Mouse (Mus musculus) heart, embryonic 13.5 days (tissue): ENCODE data around the gene Aff1. TPM values are rescaled to one million over a fixed set of nuclear protein-coding genes. Genes with fewer than 3 reads are reported as not detected.
A peak's percentile ranks its signal among the peaks of the same experiment; 100 is the strongest.

Source experiments
- ATAC-seq: fragments of 200-750 bp; cut with Nextera tagmentation; 2 replicates; pipeline ENCODE4 v1.8.0; 2017; ENCODE audit warnings: moderate TSS enrichment; ENCODE audit not compliant: insufficient number of reproducible peaks, low FRiP score, low TSS enrichment; ENCODE audit errors: extremely low read depth
- H3K27ac ChIP-seq: fragments of 300-500 bp; sonication (generic); replicated peaks from 2 replicates; pipeline ENCODE4 v1.5.1; 2015; ENCODE audit warnings: moderate library complexity, mild to moderate bottlenecking, inconsistent platforms
- H3K27me3 ChIP-seq: fragments of 300-500 bp; sonication (generic); replicated peaks from 2 replicates; pipeline ENCODE4 v1.6.1; 2015; ENCODE audit warnings: mild to moderate bottlenecking, inconsistent platforms
- H3K36me3 ChIP-seq: fragments of 300-500 bp; sonication (generic); 2 replicates; pipeline ENCODE4 v1.6.1; 2015; ENCODE audit warnings: mild to moderate bottlenecking, inconsistent platforms
- H3K4me1 ChIP-seq: fragments of 300-500 bp; sonication (generic); 2 replicates; pipeline ENCODE4 v1.6.1; 2015; ENCODE audit warnings: inconsistent platforms
- H3K4me2 ChIP-seq: fragments of 300-500 bp; sonication (generic); 2 replicates; pipeline ENCODE4 v1.6.1; 2015; ENCODE audit warnings: inconsistent platforms, mild to moderate bottlenecking, moderate library complexity
- H3K4me3 ChIP-seq: fragments of 300-500 bp; sonication (generic); 2 replicates; pipeline ENCODE4 v1.5.1; 2015; ENCODE audit warnings: moderate library complexity, mild to moderate bottlenecking, inconsistent platforms
- H3K9ac ChIP-seq: fragments of 300-500 bp; sonication (generic); 2 replicates; pipeline ENCODE4 v1.6.1; 2015; ENCODE audit warnings: inconsistent platforms, mild to moderate bottlenecking, moderate library complexity
- H3K9me3 ChIP-seq: fragments of 300-500 bp; sonication (generic); 2 replicates; pipeline ENCODE4 v1.6.1; 2016; ENCODE audit warnings: inconsistent platforms
- WGBS: fragments of 180-500 bp; shearing (Covaris S2); methylation state at CpG from one replicate; pipeline ENCODE4 v1.1.7; 2015; ENCODE audit warnings: mixed read lengths; 5-methylcytosine and 5-hydroxymethylcytosine counted together
- polyA plus RNA-seq: library from polyadenylated mRNA; unstranded; fragments of >200 nt; fragmentation: Nextera tagmentation; extraction: Ambion mirVana; gene quantifications from 2 replicates; pipeline ENCODE4 v1.2.1, GENCODE M21; 2015

Gene Aff1
- polyA plus RNA-seq, 1 experiment from 2014 or later, result 7.4 TPM

DNA sequence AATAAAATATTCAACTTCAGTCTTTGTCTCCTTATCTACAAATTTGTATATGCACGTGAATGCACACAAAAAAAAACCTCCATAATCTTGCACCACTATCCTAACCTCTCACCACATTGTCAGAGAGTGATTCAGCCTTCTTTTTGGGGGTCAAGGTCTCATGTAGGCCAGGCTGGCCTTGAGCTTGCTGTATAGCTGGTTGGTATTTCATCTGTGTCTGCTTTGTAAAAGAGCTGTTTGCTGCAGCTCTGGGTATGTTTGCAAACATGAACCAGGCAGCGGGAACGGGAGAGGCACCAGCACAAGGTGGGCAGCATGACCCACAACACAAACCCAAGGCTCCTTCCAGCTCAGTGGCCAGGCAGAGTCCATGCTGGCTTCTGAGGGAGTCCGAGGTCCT is 18.6 kb upstream of the Aff1 start:
- no peaks in the 10 kb centered on the region for H3K27me3 ChIP-seq
- no peak overlapping the region for H3K9ac ChIP-seq
- ATAC-seq, result no peak
- no peak overlapping the region for H3K4me2 ChIP-seq
- WGBS, result 74% methylated on average over 4 of the region's 4 CpGs
- H3K4me1 ChIP-seq, result peaks cover 7% of the 10 kb centered on the region; the same call in 1 of the 2 replicates
- no peaks in the 10 kb centered on the region for H3K9me3 ChIP-seq
- H3K4me3 ChIP-seq, result no peak overlapping the region
- no peaks in the 10 kb centered on the region for H3K36me3 ChIP-seq
- no peak overlapping the region for H3K27ac ChIP-seq

DNA sequence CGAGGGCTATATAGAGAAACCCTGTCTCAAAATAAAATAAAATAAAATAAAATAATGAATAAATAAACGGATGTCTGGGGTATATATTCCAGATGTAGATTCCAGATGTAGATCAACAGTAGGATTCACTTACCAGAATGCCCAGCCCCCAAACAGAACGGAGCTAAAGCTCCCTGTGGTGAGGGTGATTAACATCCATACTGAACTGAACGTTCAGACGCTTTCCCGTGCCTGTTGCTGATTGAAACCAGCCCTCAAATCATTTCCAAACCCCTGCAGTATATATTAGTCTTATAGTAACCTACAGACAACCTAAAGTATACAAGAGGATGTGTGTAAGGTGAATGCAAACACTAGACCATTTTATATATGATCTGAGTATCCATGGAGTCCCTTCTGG is 17.7 kb upstream of the Aff1 start:
- Histone ChIP-seq H3K36me3 (no peaks in the 10 kb centered on the region), H3K9ac (no peak overlapping the region), H3K4me1 (peaks cover 7% of the 10 kb centered on the region; the same call in 1 of the 2 replicates), H3K27me3 (no peaks in the 10 kb centered on the region), H3K4me3 (no peak overlapping the region), H3K9me3 (no peaks in the 10 kb centered on the region), H3K27ac (no peak overlapping the region), H3K4me2 (no peak overlapping the region)
- WGBS, result 64% methylated on average over 6 of the region's 6 CpGs
- no peak for ATAC-seq

DNA sequence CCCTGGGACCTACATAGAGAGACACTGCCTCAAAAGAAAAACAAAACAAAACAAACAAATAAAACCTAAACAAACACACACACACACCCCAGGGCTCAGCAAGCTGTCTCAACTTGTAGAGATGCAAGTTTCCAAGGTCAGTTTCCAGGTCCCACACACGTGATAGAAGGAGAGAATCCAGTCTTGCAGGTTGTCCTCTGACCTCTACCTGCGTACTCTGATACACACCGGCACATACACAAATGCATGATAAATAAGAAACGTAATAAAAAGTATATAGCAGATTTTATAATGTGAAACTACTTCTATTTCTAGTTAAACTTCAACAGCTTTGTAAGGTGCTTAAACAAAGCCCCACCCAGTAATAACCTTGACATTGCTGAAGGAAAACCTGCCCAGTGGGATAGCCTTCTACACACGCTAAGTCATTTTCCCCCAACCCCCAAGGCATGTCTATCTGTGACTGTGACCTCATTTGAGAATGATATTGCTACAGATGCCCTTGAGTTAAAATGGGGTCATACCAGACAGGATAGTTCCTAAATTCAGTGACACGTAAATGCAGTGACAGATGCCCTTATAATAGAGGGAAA is 15.8 kb upstream of the Aff1 start:
- ATAC-seq, result no peak
- H3K27ac ChIP-seq, result no peak overlapping the region

DNA sequence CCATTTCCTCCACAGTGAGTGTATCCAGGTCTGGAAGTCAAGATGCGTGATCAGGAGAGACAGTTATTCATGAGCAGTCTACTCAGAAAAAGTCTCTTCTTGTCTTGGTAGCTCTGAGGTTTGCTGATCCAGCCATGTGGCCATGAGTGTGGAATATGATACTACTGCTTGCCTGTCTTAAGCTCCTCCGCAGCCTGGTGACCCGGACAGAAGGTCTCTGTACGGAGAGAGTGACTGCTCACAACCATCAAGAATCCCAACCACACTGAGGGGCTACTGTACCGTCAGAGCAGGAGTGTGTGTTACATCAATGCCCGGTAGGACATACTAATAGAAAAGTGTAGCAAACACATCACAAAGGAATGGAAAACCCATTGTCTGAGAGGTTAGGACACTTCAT is 14.3 kb upstream of the Aff1 start:
- no peak overlapping the region for H3K4me2 ChIP-seq
- no peak for ATAC-seq
- no peaks in the 10 kb centered on the region for H3K4me1 ChIP-seq
- H3K27me3 ChIP-seq, result no peaks in the 10 kb centered on the region
- H3K27ac ChIP-seq, result no peak overlapping the region
- no peaks in the 10 kb centered on the region for H3K9me3 ChIP-seq
- H3K36me3 ChIP-seq, result no peaks in the 10 kb centered on the region
- no peak overlapping the region for H3K4me3 ChIP-seq
- 69% methylated on average over 6 of the region's 6 CpGs for WGBS
- no peak overlapping the region for H3K9ac ChIP-seq

More for the DNA sequence above, 15.8 kb upstream of the Aff1 start:
- Histone ChIP-seq H3K9ac (no peak overlapping the region), H3K36me3 (no peaks in the 10 kb centered on the region), H3K4me3 (no peak overlapping the region), H3K4me2 (no peak overlapping the region), H3K27me3 (no peaks in the 10 kb centered on the region), H3K4me1 (peaks cover 3% of the 10 kb centered on the region; the same call in 1 of the 2 replicates), H3K9me3 (no peaks in the 10 kb centered on the region)
- WGBS, result 81% methylated on average over 6 of the region's 6 CpGs

DNA sequence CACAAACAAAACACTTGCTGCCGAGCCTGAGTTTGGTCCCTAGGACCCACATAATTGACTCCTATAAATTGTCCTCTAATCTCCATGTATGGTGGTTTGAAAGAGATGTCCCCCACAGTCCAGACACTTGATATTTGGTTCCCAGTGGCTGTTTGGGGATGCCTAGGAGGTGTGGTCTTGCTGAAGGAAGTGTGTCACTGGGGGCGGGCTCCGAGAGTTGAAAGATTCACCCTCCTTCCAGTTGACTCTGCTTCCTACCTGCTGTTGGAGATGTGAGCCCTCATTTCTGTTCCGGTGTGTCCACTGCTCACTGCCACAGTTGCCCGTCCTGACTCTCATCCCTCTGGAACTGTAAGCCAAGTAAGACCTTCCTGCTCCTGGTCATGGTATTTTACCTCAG is 13.2 kb upstream of the Aff1 start:
- 81% methylated on average over 5 of the region's 5 CpGs for whole genome bisulfite sequencing
- no peak for ATAC-seq
- H3K27ac ChIP-seq, result no peak overlapping the region
- no peaks in the 10 kb centered on the region for H3K36me3 ChIP-seq
- H3K9ac ChIP-seq, result no peak overlapping the region
- no peak overlapping the region for H3K4me3 ChIP-seq
- H3K4me1 ChIP-seq, result no peaks in the 10 kb centered on the region
- peaks cover 3% of the 10 kb centered on the region for H3K27me3 ChIP-seq
- H3K9me3 ChIP-seq, result no peaks in the 10 kb centered on the region
- H3K4me2 ChIP-seq, result no peak overlapping the region

DNA sequence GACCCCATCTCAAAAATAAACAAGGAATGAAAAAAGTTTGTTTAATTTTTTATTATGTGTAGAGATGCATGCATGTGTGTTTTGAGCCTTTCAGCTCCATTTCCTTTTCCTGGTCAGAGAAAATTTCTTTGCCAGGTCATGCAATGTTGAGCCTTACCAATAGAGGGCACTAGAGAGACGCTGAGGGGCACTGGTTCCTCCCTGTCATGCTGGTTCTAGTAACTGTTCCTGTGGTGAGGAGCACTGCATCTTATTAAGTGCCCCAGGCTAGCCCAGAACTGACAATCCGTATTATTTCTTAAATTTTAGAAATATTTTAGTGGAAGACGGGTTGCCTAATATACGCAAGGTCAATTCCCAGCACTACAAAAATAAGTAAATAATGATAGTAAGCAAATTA is 11.8 kb upstream of the Aff1 start:
- Histone ChIP-seq H3K27ac (no peak overlapping the region), H3K27me3 (peaks cover 3% of the 10 kb centered on the region), H3K4me3 (no peak overlapping the region), H3K9me3 (no peaks in the 10 kb centered on the region), H3K9ac (no peak overlapping the region), H3K4me1 (no peaks in the 10 kb centered on the region), H3K36me3 (no peaks in the 10 kb centered on the region), H3K4me2 (no peak overlapping the region)
- 35% methylated on average over 4 of the region's 4 CpGs for WGBS
- ATAC-seq, result no peak

DNA sequence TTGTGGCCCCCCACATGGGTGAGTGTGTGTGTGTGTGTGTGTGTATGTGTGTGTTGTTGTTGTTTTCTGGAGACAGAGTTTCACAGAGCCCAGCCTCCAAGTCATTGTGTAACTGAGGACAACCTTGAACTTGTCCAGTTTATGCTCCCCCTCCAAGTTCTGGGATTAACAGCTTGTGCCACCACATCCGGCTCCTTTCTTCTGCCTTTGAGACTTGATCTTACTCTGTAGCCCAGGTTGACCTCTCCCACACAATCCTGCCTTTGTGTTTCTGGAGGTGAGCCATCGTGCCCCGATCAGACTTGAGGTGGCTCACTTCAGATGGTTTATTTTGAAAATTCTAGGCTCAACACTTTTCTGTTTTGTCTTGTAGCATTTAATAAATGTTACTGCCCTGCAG is 10.3 kb upstream of the Aff1 start:
- WGBS, result 71% methylated on average over 3 of the region's 3 CpGs
- no peak for ATAC-seq
- H3K4me3 ChIP-seq, result no peak overlapping the region

DNA sequence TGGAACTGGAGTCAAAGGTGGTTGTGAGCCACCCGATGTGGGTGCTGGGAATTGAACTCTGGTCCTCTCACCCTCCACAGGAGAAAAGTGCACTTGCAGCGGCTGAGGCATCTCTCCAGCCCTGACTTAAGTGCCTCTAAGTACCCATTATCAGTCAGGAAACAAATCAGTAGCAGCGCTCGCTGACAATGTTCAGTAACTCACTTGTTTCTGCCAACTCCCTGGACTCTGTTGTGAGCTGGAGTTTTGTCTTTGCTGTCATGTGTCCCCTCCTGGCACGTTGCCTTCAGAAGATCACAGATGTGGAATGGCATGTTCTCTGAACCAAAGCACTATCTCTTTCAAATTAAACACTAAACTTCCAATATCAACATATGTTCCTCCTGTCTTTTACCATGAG is 2.5 kb upstream of the Aff1 start:
- H3K27ac ChIP-seq, result no peak overlapping the region
- no peak for ATAC-seq
- H3K36me3 ChIP-seq, result no peaks in the 10 kb centered on the region
- no peak overlapping the region for H3K4me3 ChIP-seq
- WGBS, result 36% methylated on average over 5 of the region's 5 CpGs
- H3K4me2 ChIP-seq, result no peak overlapping the region
- H3K9me3 ChIP-seq, result no peaks in the 10 kb centered on the region
- H3K9ac ChIP-seq, result no peak overlapping the region
- H3K4me1 ChIP-seq, result peaks cover 15% of the 10 kb centered on the region
- peaks cover 23% of the 10 kb centered on the region for H3K27me3 ChIP-seq

More for the DNA sequence above, 10.3 kb upstream of the Aff1 start:
- Histone ChIP-seq H3K4me2 (no peak overlapping the region), H3K36me3 (no peaks in the 10 kb centered on the region), H3K27me3 (peaks cover 3% of the 10 kb centered on the region), H3K9ac (no peak overlapping the region), H3K4me1 (no peaks in the 10 kb centered on the region), H3K9me3 (no peaks in the 10 kb centered on the region), H3K27ac (no peak overlapping the region)

DNA sequence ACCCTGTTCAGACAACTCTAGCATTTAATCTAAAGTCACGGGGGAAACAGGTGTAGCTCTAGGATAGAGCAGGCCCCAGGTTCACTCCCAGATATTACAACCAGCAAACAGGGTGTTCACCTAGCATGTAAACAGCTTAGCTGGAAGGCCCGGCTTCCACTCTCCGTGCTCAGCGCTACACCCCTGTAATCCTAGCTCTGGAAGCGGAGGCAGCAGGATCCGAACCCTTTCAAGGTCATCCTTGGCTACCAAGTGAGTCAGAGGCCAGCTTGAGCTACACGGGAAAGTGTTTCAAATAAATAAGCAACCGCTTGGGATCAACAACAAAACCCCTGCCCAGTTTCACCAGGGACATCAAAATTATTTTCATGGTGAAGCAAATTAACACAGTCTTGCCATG is 2.0 kb upstream of the Aff1 start:
- Histone ChIP-seq H3K9ac (no peak overlapping the region), H3K27me3 (peaks cover 27% of the 10 kb centered on the region), H3K36me3 (no peaks in the 10 kb centered on the region), H3K27ac (no peak overlapping the region), H3K4me1 (peaks cover 15% of the 10 kb centered on the region), H3K9me3 (no peaks in the 10 kb centered on the region), H3K4me2 (no peak overlapping the region), H3K4me3 (no peak overlapping the region)
- 82% methylated on average over 8 of the region's 8 CpGs for WGBS
- ATAC-seq, result no peak

DNA sequence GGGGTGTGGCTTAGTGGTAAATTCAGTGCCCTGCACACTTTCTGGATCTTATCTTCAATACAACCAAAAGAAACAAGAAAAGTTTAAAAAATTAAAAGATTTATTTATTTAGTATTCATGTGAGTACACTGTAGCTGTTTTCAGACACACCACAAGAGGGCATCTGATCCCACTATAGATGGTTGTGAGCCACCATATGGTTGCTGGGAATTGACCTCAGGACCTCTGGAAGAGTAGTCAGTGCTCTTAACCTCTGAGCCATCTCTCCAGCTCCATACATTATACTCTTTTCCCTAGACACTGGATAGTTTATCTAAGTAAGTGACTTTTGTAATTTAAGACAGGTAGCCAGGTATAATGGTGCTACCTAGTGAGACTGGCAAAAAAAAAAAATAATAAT is 1.0 kb upstream of the Aff1 start:
- Histone ChIP-seq H3K9ac (no peak overlapping the region), H3K9me3 (no peaks in the 10 kb centered on the region), H3K27me3 (peaks cover 27% of the 10 kb centered on the region), H3K27ac (no peak overlapping the region), H3K4me3 (peak overlapping the region; percentile 73), H3K36me3 (no peaks in the 10 kb centered on the region), H3K4me2 (peak overlapping the region; percentile 100), H3K4me1 (peaks cover 15% of the 10 kb centered on the region)
- ATAC-seq, result no peak

DNA sequence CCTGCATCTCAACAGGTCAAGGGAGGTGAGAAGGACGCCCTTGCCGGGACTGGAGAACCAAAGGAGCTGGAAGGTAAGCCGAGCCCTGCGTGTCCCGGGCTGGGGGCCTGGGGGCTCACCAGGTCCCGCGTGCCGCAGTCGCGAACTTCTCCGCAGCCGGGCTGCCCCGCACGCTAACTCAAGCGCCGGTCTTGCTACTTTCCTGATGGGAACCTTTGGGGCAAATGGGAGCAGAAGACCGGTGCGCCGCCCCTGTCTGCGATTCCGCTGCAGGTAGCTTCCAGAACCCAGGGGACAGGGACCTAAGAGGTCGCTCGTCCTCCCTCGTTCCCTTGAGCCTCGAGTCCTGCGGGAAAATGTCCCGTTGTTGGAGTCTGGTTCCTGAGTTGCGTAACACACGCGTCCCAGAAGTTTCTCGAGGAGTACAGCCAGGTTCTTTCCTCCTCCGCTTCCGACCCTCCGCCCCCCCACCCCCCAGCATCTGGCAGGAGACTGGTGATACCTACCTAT is 412 bp downstream of the Aff1 start:
- Histone ChIP-seq H3K9me3 (no peaks in the 10 kb centered on the region), H3K4me2 (peak overlapping the region; percentile 100), H3K4me1 (peaks cover 15% of the 10 kb centered on the region), H3K27ac (no peak overlapping the region), H3K4me3 (peak overlapping the region; percentile 73), H3K36me3 (no peaks in the 10 kb centered on the region), H3K27me3 (peaks cover 29% of the 10 kb centered on the region), H3K9ac (peak overlapping the region; percentile 81)
- WGBS, result under 1% methylated on average over 34 of the region's 34 CpGs
- ATAC-seq, result 0 out of 2 replicates have a peak, but pooled peaks have one; percentile 13

DNA sequence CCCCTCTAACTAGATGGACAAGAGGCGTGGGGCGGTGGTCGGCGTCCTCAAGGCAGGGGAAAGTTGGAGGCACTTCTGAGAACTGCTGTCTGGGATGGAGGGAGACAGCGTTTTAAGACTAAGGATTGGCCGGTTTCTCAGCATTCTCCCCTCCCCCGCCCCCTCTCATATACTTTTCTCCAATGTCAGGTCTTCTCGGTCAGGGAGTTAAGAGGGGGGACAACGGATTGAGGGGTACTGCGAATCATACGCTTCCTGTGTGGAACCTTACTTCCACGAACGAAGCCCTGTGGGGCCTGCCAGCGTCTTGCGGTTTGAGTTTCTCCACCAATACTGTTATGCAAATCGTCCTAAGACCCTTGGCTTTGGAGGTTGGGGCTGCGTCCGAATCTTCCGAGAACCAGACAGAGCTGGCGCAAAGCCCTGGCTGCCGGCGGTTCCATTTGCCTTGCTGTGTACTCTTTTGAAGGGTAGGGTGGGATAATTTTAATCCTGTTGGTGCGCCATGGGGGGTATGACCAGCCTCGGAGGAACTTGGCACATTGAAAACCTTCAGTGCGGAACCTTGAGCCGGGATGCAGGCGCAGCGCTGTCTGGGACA is 967 bp downstream of the Aff1 start:
- peak overlapping the region; percentile 100 for H3K4me2 ChIP-seq
- WGBS, result under 1% methylated on average over 28 of the region's 28 CpGs
- H3K9ac ChIP-seq, result peak overlapping the region; percentile 81
- no peaks in the 10 kb centered on the region for H3K9me3 ChIP-seq
- peaks cover 29% of the 10 kb centered on the region for H3K27me3 ChIP-seq
- ATAC-seq, result 0 out of 2 replicates have a peak, but pooled peaks have one; percentile 7
- peak overlapping the region; percentile 73 for H3K4me3 ChIP-seq
- peaks cover 15% of the 10 kb centered on the region for H3K4me1 ChIP-seq
- no peaks in the 10 kb centered on the region for H3K36me3 ChIP-seq
- no peak overlapping the region for H3K27ac ChIP-seq
